Mouse (Mus musculus): ENCODE data around the gene Ocm.

Ocm gene

GRCm38 (mm10) chr5:143999409-143999808 is 27.1 kb downstream of the Ocm start:
- peak; percentile 20 for DNase-seq (ENCODE audit: low spot score)

GRCm38 (mm10) chr5:143994632-143995365 is 31.7 kb downstream of the Ocm start:
- no peak for DNase-seq (ENCODE audit: low spot score)

GRCm38 (mm10) chr5:143993849-143994248 is 32.6 kb downstream of the Ocm start:
- no peak for DNase-seq (ENCODE audit: low spot score)

- no peak for DNase-seq (ENCODE audit: low spot score)
Measured at GRCm38 (mm10) chr5:143993260-143993659, 33.2 kb downstream of the Ocm start.

- no peak for DNase-seq (ENCODE audit: low spot score)
Measured at GRCm38 (mm10) chr5:143992661-143993060, 33.8 kb downstream of the Ocm start.

GRCm38 (mm10) chr5:143990086-143990485 is 36.4 kb downstream of the Ocm start:
- no peak for DNase-seq (ENCODE audit: low spot score)

- no peak for DNase-seq (ENCODE audit: low spot score)
Measured at GRCm38 (mm10) chr5:143989046-143989445, 37.4 kb downstream of the Ocm start.

- DNase-seq (ENCODE audit: low spot score): no peak
Measured at GRCm38 (mm10) chr5:143987596-143987995, 38.9 kb downstream of the Ocm start.

GRCm38 (mm10) chr5:143985381-143985780 is 41.1 kb downstream of the Ocm start:
- no peak for DNase-seq (ENCODE audit: low spot score)

GRCm38 (mm10) chr5:143982361-143982760 is 44.1 kb downstream of the Ocm start:
- DNase-seq (ENCODE audit: low spot score): no peak

GRCm38 (mm10) chr5:143980858-143981257 is 45.6 kb downstream of the Ocm start:
- no peak for DNase-seq (ENCODE audit: low spot score)

- DNase-seq (ENCODE audit: low spot score): peak; percentile 75
Measured at GRCm38 (mm10) chr5:143976726-143977431, 49.6 kb downstream of the Ocm start.

GRCm38 (mm10) chr5:143976232-143976631 is 50.2 kb downstream of the Ocm start:
- peak; percentile 24 for DNase-seq (ENCODE audit: low spot score)

GRCm38 (mm10) chr5:143975631-143975933 is 50.9 kb downstream of the Ocm start:
- no peak for DNase-seq (ENCODE audit: low spot score)

- DNase-seq (ENCODE audit: low spot score): peak; percentile 76
Measured at GRCm38 (mm10) chr5:143974931-143975630, 51.4 kb downstream of the Ocm start.

GRCm38 (mm10) chr5:143972628-143973027 is 53.8 kb downstream of the Ocm start:
- DNase-seq (ENCODE audit: low spot score): no peak
